Mouse (Mus musculus): ENCODE results near the gene Col12a1. TPM values are rescaled to one million over a fixed set of nuclear protein-coding genes. Genes with fewer than 3 reads are reported as not detected.
"Not testable (repeated sequence)": the region's sequence is repeated elsewhere in the genome, so short reads cannot be mapped to it uniquely, and the experiment has no call there.

The Col12a1 gene
- polyA plus RNA-seq, 1 experiment from 2014 or later, result 16.9 TPM

DNA sequence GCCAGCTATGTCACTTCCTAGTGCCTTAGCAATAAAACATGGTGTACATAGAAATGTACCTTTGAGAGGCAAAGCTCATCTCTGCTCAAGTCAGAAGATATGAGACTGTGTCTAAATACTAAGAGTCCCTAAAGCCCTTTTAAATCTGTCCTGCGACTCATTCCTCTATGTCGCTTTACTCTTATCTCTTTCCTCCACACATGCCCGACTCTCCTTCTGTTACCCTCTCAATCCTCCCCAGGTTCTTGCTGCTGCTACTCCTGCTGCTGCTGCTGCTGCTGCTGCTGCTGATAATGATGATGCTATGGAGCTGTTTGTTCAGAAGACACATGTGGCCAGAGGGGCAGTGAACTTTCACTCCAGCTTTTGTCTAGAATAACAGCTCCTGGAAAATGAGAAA lies 31.4 kb downstream of the Col12a1 start:
- H3K36me3 ChIP-seq, result 0 out of 2 replicates have a peak, but pooled peaks cover 3% of the 10 kb centered on the region
- no peaks in the 10 kb centered on the region for H3K27me3 ChIP-seq
- no peak overlapping the region for H3K9ac ChIP-seq
- H3K4me1 ChIP-seq, result no peaks in the 10 kb centered on the region
- no peak overlapping the region for H3K4me2 ChIP-seq
- no peak for ATAC-seq (ENCODE audit: borderline replicate concordance, extremely low read depth, low FRiP score, low TSS enrichment)
- 50% methylated on average over 3 of the region's 3 CpGs for WGBS
- H3K4me3 ChIP-seq, result no peak overlapping the region
- H3K9me3 ChIP-seq, result no peaks in the 10 kb centered on the region
- H3K27ac ChIP-seq, result no peak overlapping the region

DNA sequence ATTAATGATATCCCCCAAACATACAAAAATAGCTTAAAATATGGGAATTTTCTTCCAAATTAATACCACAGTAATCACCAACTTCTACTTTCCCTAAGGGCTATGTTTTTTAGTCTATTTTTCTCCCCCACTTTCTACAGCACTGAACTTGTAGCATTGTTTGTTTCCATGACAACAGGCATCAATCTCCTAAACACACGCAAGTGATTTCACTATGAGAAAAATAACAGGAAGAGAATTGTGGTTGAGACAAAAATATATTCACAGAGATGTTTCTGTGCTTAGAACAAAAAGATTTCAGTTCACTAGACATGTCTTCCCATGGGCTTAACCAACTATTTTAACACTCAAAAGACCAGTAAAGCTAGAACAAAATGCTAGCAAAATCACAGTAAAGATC lies 32.6 kb downstream of the Col12a1 start:
- ATAC-seq (ENCODE audit: borderline replicate concordance, extremely low read depth, low FRiP score, low TSS enrichment), result no peak
- Histone ChIP-seq H3K27ac (no peak overlapping the region), H3K4me3 (no peak overlapping the region), H3K27me3 (no peaks in the 10 kb centered on the region), H3K4me2 (no peak overlapping the region), H3K36me3 (0 out of 2 replicates have a peak, but pooled peaks cover 3% of the 10 kb centered on the region), H3K4me1 (no peaks in the 10 kb centered on the region), H3K9ac (no peak overlapping the region), H3K9me3 (no peaks in the 10 kb centered on the region)
- WGBS, result 49% methylated on average over 1 of the region's 1 CpGs

DNA sequence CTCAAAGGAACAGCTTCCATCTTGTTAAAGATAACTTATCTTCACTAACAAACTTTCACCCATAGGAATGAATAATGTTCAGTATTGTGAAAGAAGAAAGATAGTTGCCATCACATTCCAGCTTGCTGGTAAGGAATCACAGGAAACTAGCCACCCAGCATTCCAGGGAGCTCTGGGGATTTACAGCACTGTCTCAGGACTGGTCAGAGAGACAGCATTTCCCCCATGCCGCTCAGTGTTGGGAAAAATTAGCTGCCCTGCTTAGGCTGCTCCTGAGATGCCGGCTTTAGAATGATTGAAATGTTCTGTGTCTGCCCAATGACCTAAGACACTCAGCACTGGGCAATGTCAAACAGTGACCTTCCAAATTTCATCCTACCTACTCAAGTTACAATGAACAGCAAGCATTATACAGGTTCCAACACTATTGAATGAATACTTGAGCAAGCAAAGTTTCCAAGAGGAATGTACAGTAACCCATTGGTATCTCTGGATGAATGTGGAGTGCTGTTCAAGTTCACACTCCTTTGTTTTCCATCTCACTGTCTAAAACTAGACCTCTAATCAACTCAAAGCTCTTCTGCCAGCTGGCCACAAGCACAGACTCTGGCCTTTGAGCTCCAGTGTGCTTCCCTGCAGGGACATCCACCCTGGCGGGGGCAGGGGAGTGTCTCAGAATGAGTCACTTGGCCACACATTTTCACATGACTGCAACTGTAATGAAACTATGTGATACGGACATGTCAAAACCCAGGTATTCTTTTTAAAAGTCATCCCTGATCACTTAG lies 38.0 kb downstream of the Col12a1 start:
- no peak overlapping the region for H3K4me3 ChIP-seq
- no peak for ATAC-seq (ENCODE audit: borderline replicate concordance, extremely low read depth, low FRiP score, low TSS enrichment)
- H3K4me2 ChIP-seq, result no peak overlapping the region
- H3K4me1 ChIP-seq, result no peaks in the 10 kb centered on the region
- H3K27ac ChIP-seq, result no peak overlapping the region
- WGBS, result 60% methylated on average over 4 of the region's 4 CpGs
- H3K27me3 ChIP-seq, result no peaks in the 10 kb centered on the region
- H3K9me3 ChIP-seq, result no peaks in the 10 kb centered on the region
- H3K9ac ChIP-seq, result no peak overlapping the region
- H3K36me3 ChIP-seq, result 0 out of 2 replicates have a peak, but pooled peaks cover 3% of the 10 kb centered on the region

DNA sequence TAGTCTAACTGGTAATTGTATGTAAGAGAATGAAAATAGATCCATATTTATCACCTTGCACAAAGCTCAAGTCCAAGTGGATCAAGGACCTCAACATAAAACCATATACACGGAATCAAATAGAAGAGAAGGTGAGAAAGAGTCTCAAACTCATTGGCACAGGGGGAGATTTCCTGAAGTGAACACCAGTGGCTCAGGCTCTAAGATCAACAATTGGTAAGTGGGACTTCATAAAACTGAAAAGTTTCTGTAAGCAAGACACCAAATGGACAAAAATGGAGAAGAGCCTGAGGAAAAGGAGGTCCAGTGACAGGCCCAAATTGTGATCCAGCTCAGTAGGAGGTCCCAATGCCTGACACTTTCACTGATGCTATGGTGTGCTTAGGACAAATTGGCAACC lies 49.8 kb downstream of the Col12a1 start:
- not testable (repeated sequence) for H3K4me1 ChIP-seq; H3K27ac ChIP-seq; H3K4me2 ChIP-seq; H3K27me3 ChIP-seq; H3K4me3 ChIP-seq; H3K36me3 ChIP-seq; H3K9me3 ChIP-seq; H3K9ac ChIP-seq; ATAC-seq (ENCODE audit: borderline replicate concordance, extremely low read depth, low FRiP score, low TSS enrichment)
- WGBS, result 81% methylated on average over 1 of the region's 1 CpGs

DNA sequence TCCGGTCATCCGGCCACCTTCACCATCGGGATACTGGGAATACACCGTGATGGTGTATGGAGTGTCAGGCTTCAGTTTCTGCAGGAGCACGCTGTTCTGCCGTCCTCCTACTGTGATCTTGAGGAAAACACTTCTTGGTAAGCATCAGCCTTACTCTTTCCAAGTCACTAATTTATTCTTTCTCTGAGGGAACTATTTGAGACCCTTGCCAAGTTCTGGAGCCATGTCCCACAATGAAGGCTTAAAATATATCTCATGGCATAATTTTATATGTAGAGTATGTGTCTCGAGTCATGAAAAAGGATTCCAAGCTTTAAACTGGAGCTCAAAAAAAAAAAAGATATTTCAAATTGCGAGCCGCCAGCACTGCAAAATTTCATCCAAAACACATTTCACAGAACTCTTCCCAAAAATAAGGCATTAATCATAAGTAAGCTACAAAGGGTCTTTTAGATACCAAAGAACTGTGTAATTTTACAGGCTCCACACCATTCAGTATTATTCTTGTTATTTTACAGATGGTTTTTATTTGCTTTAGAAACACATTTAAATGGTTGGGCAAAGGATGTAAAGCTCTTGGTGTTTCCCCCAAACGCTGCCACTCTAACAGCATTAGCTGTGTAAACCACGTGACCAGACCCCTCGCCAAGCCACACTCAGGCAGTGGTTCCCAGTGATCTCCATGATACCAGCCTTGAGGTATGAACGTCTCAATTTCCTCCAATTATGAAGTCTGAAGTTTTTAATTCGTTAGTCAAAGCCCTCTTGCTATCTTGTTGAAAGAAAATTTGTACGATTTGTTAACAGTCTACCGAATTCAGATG lies 65.1 kb downstream of the Col12a1 start:
- Histone ChIP-seq H3K27ac (no peak overlapping the region), H3K36me3 (no peaks in the 10 kb centered on the region), H3K9ac (no peak overlapping the region), H3K27me3 (no peaks in the 10 kb centered on the region), H3K4me3 (no peak overlapping the region), H3K9me3 (no peaks in the 10 kb centered on the region), H3K4me2 (no peak overlapping the region), H3K4me1 (no peaks in the 10 kb centered on the region)
- 78% methylated on average over 16 of the region's 16 CpGs for WGBS
- no peak for ATAC-seq (ENCODE audit: borderline replicate concordance, extremely low read depth, low FRiP score, low TSS enrichment)

DNA sequence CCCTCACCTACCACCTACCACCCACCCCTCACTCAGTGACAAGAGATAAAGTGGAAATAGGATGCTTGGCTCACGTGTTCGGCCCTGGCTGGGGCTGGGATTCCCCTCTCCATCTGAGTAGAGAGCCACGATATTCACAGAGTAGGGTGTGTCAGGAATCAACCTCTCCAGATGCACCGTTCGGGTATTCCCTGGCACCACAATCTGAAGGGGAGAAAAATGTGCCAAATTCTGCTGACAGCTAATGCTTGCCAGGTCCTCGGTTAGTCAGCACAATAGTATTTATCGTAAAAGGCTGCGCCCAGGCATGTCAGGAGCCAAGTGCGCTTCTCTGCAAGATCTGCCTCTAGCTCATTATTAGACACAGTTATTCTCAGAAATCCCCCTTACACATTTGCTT lies 70.0 kb downstream of the Col12a1 start:
- H3K27me3 ChIP-seq, result no peaks in the 10 kb centered on the region
- H3K4me1 ChIP-seq, result no peaks in the 10 kb centered on the region
- H3K36me3 ChIP-seq, result no peaks in the 10 kb centered on the region
- H3K4me3 ChIP-seq, result no peak overlapping the region
- H3K4me2 ChIP-seq, result no peak overlapping the region
- no peak overlapping the region for H3K9ac ChIP-seq
- 81% methylated on average over 9 of the region's 9 CpGs for WGBS
- no peaks in the 10 kb centered on the region for H3K9me3 ChIP-seq
- H3K27ac ChIP-seq, result no peak overlapping the region
- ATAC-seq (ENCODE audit: borderline replicate concordance, extremely low read depth, low FRiP score, low TSS enrichment), result no peak

DNA sequence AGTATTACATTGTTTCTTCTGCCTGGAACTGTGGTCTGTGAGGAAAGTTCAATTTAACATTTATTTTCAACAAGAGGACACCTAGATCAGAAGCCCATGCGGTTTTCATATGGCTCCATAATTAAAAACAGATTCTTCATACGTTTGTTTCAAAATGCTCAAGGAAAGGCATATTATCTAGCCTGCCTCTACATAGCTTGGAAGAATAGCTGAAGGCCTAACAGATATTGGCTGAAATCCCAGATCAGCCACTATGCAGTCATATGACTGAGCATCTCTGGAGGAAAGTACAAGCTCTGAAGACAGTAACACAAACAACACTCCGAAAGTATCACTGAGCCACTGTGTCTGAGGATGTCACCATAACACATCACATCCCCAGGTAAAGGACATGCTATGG lies 72.9 kb downstream of the Col12a1 start:
- H3K27me3 ChIP-seq, result no peaks in the 10 kb centered on the region
- ATAC-seq (ENCODE audit: borderline replicate concordance, extremely low read depth, low FRiP score, low TSS enrichment), result peak; percentile 77; the same call in 1 of the 2 replicates

DNA sequence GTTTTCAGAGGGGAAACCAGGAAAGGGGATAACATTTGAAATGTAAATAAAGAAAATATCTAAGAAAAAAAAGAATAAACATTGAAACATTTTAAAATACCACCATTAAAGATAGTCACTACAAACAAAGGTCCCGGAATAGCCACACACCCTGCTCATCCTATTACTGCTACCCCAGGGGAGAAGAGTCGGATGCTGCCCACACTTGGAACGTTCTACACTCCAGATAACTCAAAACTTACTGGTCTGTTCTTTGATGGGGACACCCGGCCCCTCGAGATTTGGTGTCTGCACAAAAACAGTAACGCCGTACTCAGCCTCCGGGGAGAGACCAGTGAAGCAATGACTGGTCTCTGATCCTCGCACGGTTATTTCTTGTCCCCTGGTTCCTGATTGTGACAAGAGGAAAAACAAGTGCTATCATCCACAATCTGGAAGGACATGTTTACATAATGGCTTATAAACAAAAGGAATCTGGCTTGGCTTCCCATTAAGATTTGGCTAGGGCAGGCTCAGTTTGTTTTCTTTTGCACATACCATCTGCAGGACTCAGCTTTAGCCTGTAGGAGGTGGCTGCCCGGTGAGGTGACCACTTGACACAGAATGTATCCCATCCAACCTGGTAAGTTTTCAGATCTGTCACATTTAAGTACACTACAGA lies 79.1 kb downstream of the Col12a1 start:
- no peaks in the 10 kb centered on the region for H3K27me3 ChIP-seq
- no peaks in the 10 kb centered on the region for H3K36me3 ChIP-seq
- H3K9me3 ChIP-seq, result no peaks in the 10 kb centered on the region
- ATAC-seq (ENCODE audit: borderline replicate concordance, extremely low read depth, low FRiP score, low TSS enrichment), result peak; percentile 75; the same call in 1 of the 2 replicates
- H3K4me3 ChIP-seq, result no peak overlapping the region
- 0 out of 2 replicates have a peak, but pooled peaks cover 7% of the 10 kb centered on the region for H3K4me1 ChIP-seq
- H3K9ac ChIP-seq, result no peak overlapping the region
- H3K4me2 ChIP-seq, result no peak overlapping the region; the same call in 1 of the 2 replicates
- WGBS, result 29% methylated on average over 11 of the region's 11 CpGs
- H3K27ac ChIP-seq, result peak overlapping the region; percentile 33; the same call in 1 of the 2 replicates

More for the DNA sequence above, 72.9 kb downstream of the Col12a1 start:
- no peaks in the 10 kb centered on the region for H3K9me3 ChIP-seq
- no peak overlapping the region for H3K27ac ChIP-seq
- no peaks in the 10 kb centered on the region for H3K36me3 ChIP-seq
- no peak overlapping the region for H3K9ac ChIP-seq
- no peak overlapping the region for H3K4me2 ChIP-seq
- H3K4me3 ChIP-seq, result no peak overlapping the region
- H3K4me1 ChIP-seq, result no peaks in the 10 kb centered on the region
- 42% methylated on average over 3 of the region's 3 CpGs for WGBS

DNA sequence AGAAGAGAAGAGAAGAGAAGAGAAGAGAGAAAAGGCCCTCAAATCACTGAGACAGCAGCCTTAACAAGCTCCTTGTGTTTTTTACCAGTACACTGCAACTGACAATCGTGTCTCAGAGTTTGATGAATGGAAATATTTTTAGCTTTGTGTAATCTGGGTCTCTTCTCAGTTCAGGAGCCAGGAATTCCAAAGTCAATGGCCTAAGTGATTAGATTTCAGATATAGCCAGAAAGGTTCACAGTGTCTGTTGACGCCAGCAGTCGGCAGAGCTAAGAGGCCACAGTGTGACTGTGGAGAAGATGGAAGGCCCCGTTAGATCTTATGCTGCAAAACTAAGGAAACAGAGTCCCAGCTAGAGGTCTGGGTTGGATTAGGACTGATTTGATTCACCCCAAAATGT lies 80.8 kb downstream of the Col12a1 start:
- H3K9ac ChIP-seq, result no peak overlapping the region
- no peak for ATAC-seq (ENCODE audit: borderline replicate concordance, extremely low read depth, low FRiP score, low TSS enrichment)
- H3K9me3 ChIP-seq, result no peaks in the 10 kb centered on the region
- H3K4me2 ChIP-seq, result no peak overlapping the region
- 0 out of 2 replicates have a peak, but pooled peaks cover 7% of the 10 kb centered on the region for H3K4me1 ChIP-seq
- no peak overlapping the region for H3K27ac ChIP-seq
- WGBS, result 12% methylated on average over 4 of the region's 4 CpGs
- no peak overlapping the region for H3K4me3 ChIP-seq
- no peaks in the 10 kb centered on the region for H3K27me3 ChIP-seq
- H3K36me3 ChIP-seq, result no peaks in the 10 kb centered on the region

DNA sequence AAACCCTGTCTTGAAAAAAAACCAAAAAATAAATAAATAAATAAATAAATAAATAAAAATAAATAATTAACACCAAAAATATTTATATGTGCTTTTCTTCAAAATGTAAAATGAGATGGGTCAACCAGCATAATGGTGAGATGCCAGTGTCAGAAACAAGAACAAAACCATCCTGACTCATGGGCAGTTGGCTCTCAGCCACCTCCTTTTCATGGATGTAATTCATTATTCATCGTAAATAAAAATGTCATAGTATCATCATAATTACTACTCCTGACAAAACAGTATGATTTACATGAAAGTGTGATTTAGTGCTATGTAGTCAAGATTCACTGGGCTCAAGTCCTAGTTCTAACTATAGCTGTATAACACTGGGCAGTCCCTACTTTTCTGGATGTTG lies 84.6 kb downstream of the Col12a1 start:
- no peak for ATAC-seq (ENCODE audit: borderline replicate concordance, extremely low read depth, low FRiP score, low TSS enrichment)
- 84% methylated on average over 1 of the region's 1 CpGs for WGBS
- Histone ChIP-seq H3K9ac (no peak overlapping the region), H3K27ac (no peak overlapping the region), H3K4me1 (0 out of 2 replicates have a peak, but pooled peaks cover 2% of the 10 kb centered on the region), H3K9me3 (no peaks in the 10 kb centered on the region), H3K4me3 (no peak overlapping the region), H3K4me2 (no peak overlapping the region), H3K27me3 (no peaks in the 10 kb centered on the region), H3K36me3 (no peaks in the 10 kb centered on the region)

DNA sequence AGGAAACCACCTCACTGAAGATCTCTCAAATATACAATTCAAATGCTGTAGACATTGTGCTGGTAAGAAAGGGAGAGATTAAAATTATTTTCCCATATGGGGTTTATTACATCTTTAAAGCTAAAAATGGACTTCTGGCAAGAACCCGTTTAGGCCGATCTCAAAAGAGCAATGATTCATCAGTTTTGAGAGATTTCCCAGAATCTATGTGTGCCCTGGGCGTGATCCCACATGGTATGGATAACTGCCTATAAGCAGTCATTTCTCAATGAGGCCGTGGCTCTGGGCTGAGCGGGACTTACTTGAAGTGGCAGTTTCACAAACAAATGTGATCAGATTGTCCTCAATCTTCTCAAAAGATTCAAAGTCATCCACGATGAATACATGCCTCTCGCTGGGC lies 87.4 kb downstream of the Col12a1 start:
- no peak overlapping the region for H3K4me3 ChIP-seq
- no peak overlapping the region for H3K4me2 ChIP-seq
- H3K27me3 ChIP-seq, result no peaks in the 10 kb centered on the region
- no peaks in the 10 kb centered on the region for H3K36me3 ChIP-seq
- no peaks in the 10 kb centered on the region for H3K9me3 ChIP-seq
- no peak overlapping the region for H3K9ac ChIP-seq
- no peaks in the 10 kb centered on the region for H3K4me1 ChIP-seq
- no peak overlapping the region for H3K27ac ChIP-seq
- 74% methylated on average over 7 of the region's 7 CpGs for WGBS
- ATAC-seq (ENCODE audit: borderline replicate concordance, extremely low read depth, low FRiP score, low TSS enrichment), result no peak

Measured in lung, embryonic 15.5 days (tissue).